Mouse (Mus musculus): ENCODE data around the gene Hoxd4. TPM values are rescaled to one million over a fixed set of nuclear protein-coding genes. Genes with fewer than 3 reads are reported as not detected.

Gene Hoxd4
- polyA plus RNA-seq, 1 experiment from 2014 or later = not detected

DNA sequence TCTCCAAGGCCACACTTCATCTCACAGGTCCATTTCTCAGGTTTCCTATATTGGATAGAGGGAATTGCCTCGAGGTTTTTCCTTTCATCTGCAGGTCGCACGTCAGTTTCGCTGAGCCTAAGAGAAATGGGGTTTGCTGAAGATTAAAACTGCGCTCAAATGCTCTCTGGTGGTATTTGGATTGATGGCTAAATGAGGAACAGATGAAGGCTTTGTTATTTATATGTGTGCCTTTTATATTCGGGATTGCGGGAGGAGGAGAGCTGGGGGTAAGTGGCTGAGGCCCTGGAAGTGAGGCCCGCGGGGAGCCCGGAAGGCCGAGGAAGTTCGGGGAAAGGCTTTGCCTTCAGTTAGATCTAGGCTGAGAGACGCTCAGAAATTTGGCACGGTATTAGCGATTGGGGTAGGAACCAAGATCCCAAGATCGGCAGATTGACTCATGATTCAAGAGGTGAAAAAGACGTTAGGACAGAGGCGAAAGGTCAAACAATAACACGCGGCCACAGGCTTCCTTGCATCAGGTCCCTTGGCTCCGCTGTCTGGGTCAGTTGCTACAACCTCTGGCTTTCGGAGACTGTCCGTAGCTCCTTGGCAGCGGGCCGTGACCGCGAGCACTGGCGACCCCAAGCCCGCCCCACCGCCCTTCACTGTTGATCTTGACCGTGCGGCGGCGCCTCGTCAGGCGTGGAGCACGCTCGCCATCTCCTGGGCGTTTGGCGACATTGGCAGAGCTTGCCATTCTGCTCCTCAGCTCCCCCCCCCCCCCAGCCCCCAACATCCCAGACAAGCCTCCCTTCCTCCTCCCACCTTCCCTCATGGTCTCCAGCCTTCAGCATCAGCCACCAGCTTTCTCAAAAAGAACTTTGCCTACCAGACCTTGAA lies 39.0 kb upstream of the Hoxd4 start:
- no peak overlapping the region for H3K27ac ChIP-seq (replicated peaks)
- peaks cover 99% of the 10 kb centered on the region for H3K27me3 ChIP-seq (replicated peaks)
- H3K36me3 ChIP-seq = no peaks in the 10 kb centered on the region
- H3K9ac ChIP-seq = peak overlapping the region; percentile 47; the same call in 1 of the 2 replicates
- ATAC-seq (ENCODE audit: extremely low read depth, insufficient number of reproducible peaks, low FRiP score, low TSS enrichment) = no peak
- H3K4me3 ChIP-seq = peak overlapping the region; percentile 49
- WGBS = 2% methylated on average over 40 of the region's 40 CpGs
- H3K9me3 ChIP-seq = no peaks in the 10 kb centered on the region
- H3K4me2 ChIP-seq = peak overlapping the region; percentile 74
- peaks cover 15% of the 10 kb centered on the region for H3K4me1 ChIP-seq

GRCm38 (mm10) chr2:74673835-74674425 lies 37.8 kb upstream of the Hoxd4 start:
- Histone ChIP-seq H3K4me1 (peaks cover 5% of the 10 kb centered on the region; the same call in 1 of the 2 replicates), H3K4me2 (no peak overlapping the region), H3K27me3 (replicated peaks) (peaks cover 99% of the 10 kb centered on the region), H3K9ac (no peak overlapping the region), H3K27ac (replicated peaks) (no peak overlapping the region), H3K4me3 (no peak overlapping the region), H3K36me3 (no peaks in the 10 kb centered on the region), H3K9me3 (no peaks in the 10 kb centered on the region)
- 2% methylated on average over 24 of the region's 24 CpGs for WGBS
- ATAC-seq (ENCODE audit: extremely low read depth, insufficient number of reproducible peaks, low FRiP score, low TSS enrichment) = no peak

DNA sequence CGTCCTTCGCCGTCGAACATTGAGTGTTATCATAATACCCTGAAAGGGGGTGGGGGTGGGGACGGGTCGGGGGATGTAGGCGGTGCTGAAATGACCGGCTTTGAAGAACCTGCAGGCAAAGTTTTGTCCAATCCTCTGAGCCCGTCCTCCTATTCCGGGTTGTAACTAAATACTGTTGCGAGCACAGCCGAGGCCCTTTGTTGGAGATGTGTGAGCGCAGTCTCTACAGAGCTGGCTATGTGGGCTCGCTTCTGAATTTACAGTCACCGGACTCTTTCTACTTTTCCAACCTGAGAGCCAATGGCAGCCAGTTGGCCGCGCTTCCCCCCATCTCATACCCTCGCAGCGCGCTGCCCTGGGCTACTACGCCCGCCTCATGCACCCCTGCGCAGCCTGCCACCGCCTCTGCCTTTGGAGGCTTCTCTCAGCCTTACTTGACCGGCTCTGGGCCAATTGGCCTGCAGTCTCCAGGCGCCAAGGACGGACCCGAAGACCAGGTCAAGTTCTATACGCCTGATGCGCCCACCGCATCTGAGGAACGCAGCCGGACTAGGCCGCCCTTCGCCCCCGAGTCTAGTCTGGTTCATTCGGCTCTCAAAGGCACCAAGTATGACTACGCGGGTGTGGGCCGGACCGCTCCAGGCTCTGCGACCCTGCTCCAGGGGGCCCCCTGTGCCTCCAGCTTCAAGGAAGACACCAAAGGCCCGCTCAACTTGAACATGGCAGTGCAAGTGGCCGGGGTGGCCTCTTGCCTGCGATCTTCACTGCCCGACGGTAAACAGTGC lies 36.7 kb upstream of the Hoxd4 start, which contains the start of gene Hoxd12:
TSS of gene Hoxd12 (plus strand) at position 133 of the 785 bp plus-strand sequence.
- no peak within 1 kb of the TSS for H3K27ac ChIP-seq (replicated peaks)
- no peak for ATAC-seq (ENCODE audit: extremely low read depth, insufficient number of reproducible peaks, low FRiP score, low TSS enrichment)
- no peak within 1 kb of the TSS for H3K4me2 ChIP-seq
- H3K4me3 ChIP-seq = no peak within 1 kb of the TSS
- H3K36me3 ChIP-seq = no peaks in the 10 kb centered on the region
- no peaks in the 10 kb centered on the region for H3K9me3 ChIP-seq
- peaks cover 99% of the 10 kb centered on the region for H3K27me3 ChIP-seq (replicated peaks)
- H3K9ac ChIP-seq = no peak within 1 kb of the TSS
- peaks cover 13% of the 10 kb centered on the region for H3K4me1 ChIP-seq
- WGBS = 2% methylated on average over 47 of the region's 47 CpGs

DNA sequence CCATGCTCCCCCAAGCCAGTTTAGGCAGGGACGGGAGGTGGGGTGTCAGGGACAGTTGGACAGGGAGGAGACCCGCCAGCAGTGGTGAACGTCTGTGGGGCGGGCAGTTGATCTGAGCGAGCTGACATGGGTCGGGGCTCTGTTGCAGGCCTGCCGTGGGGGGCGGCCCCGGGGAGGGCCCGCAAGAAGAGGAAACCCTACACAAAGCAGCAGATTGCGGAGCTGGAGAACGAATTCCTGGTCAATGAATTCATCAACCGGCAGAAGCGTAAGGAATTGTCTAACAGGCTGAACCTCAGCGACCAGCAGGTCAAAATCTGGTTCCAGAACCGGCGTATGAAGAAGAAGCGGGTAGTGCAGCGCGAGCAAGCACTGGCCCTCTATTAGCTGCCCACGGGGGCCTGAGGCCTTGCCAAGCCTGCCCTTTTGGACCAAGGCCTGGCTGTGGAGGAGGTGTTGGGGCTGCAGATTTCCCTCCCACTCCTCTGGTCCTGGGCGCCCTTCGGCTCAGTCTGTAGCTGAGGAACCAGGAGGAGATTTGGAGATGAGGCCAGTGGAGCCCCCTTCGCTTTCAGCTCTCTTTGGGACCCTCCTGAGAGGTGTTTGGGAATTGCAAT lies 36.0 kb upstream of the Hoxd4 start:
- Histone ChIP-seq H3K9me3 (no peaks in the 10 kb centered on the region), H3K4me2 (no peak overlapping the region), H3K9ac (no peak overlapping the region), H3K36me3 (no peaks in the 10 kb centered on the region), H3K4me1 (peaks cover 13% of the 10 kb centered on the region), H3K4me3 (no peak overlapping the region), H3K27ac (replicated peaks) (no peak overlapping the region), H3K27me3 (replicated peaks) (peaks cover 100% of the 10 kb centered on the region)
- ATAC-seq (ENCODE audit: extremely low read depth, insufficient number of reproducible peaks, low FRiP score, low TSS enrichment) = no peak
- WGBS = 4% methylated on average over 24 of the region's 24 CpGs

DNA sequence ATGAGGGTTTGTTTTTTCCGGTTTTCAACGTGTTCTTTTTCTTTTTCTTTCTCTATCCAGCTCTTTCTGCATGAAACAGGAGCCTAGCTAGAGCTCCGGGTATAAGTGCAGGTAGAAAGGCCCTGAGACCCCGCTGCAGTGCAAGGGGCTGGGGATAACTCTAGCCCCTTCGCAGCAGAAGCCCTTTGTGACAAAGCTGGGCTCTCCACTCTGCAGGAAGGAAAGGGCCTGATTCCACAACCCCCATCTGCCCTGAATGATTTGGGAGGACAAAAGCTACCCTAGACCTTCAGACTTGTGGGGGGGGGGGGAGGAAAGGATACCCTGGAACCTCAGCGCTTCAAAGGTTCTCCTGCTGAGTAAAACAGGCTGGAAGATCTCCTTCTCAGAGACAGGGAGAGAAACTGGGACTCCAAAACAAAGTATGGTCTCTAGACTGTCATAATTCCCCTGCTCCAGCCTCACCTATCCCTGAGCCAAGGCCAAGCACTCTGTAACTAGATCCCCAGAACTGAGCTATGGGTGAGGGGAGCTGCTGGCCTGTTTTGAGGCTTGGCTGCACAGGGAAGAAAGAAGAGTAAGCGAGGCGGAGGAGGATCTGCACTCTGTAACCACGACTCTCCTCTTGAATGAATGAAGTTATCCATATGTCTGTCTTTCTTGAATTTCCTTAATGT lies 35.2 kb upstream of the Hoxd4 start:
- ATAC-seq (ENCODE audit: extremely low read depth, insufficient number of reproducible peaks, low FRiP score, low TSS enrichment) = no peak
- Histone ChIP-seq H3K36me3 (no peaks in the 10 kb centered on the region), H3K9me3 (no peaks in the 10 kb centered on the region), H3K27me3 (replicated peaks) (peaks cover 100% of the 10 kb centered on the region), H3K9ac (no peak overlapping the region), H3K4me3 (no peak overlapping the region), H3K4me1 (peaks cover 13% of the 10 kb centered on the region), H3K4me2 (no peak overlapping the region), H3K27ac (replicated peaks) (no peak overlapping the region)
- 3% methylated on average over 9 of the region's 9 CpGs for WGBS

DNA sequence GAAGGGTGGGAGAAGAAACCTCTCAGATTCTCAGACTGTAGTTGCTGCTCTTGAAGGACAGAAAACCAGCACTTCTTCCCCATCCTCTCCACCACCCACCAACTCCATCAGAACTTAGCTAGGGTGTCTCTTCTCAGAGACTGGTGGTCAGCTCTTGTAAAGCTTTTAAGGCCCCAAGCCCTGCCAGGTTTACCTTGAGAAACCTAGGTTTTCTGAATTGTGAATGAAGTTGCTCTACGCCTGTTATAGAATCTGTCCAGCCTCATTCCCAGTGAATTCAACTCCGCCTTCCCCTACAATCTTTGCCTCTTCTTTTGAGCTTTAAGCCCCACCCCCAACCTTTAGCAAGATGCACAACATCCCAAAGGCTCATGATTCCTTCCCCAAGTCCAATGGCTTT lies 34.6 kb upstream of the Hoxd4 start:
- H3K9ac ChIP-seq = no peak overlapping the region
- H3K27ac ChIP-seq (replicated peaks) = no peak overlapping the region
- peaks cover 18% of the 10 kb centered on the region for H3K4me1 ChIP-seq
- H3K9me3 ChIP-seq = no peaks in the 10 kb centered on the region
- no peak overlapping the region for H3K4me3 ChIP-seq
- H3K4me2 ChIP-seq = no peak overlapping the region
- 16% methylated on average over 2 of the region's 2 CpGs for WGBS
- ATAC-seq (ENCODE audit: extremely low read depth, insufficient number of reproducible peaks, low FRiP score, low TSS enrichment) = no peak
- H3K36me3 ChIP-seq = no peaks in the 10 kb centered on the region
- H3K27me3 ChIP-seq (replicated peaks) = peaks cover 100% of the 10 kb centered on the region

DNA sequence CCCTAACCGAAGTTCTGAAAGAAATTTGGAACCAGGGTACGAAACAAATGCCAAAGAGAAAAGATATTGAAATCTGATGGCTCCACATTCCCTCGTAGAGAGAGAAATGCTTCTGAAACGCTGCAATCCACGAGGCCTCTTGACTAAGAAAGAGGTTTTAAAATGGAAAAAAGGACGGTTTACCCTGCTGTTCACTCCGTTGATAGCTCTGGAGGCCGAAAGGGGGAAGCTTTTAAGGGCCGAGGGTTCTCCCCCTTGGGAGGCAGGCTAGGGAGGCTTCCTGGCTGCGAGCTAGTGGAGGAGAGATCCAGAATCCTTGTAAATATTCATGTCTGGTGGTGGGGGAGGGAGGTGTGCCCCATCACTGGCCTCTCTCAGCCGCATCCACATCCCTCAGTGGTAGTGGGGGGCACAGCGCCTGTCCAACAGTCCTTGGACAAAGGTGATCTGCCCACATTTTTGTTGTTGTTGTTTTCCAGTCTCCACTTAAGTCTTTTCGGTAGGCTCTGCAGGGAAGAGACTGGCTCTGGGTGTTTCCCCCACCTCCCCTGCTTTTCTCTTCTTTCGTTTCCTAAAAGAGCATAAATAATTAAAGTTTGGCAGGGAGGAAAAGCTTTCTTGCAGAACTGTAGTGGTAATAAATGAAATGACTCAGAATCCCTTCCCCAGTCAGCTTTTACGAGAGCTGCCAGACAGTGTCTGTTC lies 32.7 kb upstream of the Hoxd4 start, which contains the start of gene Hoxd11:
TSS of gene Hoxd11 (plus strand) at position 667 of the 705 bp plus-strand sequence.
- H3K4me2 ChIP-seq = peak within 1 kb of the TSS; percentile 17; the same call in 1 of the 2 replicates
- no peak within 1 kb of the TSS for H3K9ac ChIP-seq
- peak within 1 kb of the TSS; percentile 10; the same call in 1 of the 2 replicates for H3K4me3 ChIP-seq
- H3K9me3 ChIP-seq = no peaks in the 10 kb centered on the region
- peaks cover 100% of the 10 kb centered on the region for H3K27me3 ChIP-seq (replicated peaks)
- no peaks in the 10 kb centered on the region for H3K36me3 ChIP-seq
- H3K27ac ChIP-seq (replicated peaks) = no peak within 1 kb of the TSS
- no peak for ATAC-seq (ENCODE audit: extremely low read depth, insufficient number of reproducible peaks, low FRiP score, low TSS enrichment)
- WGBS = 2% methylated on average over 15 of the region's 15 CpGs
- H3K4me1 ChIP-seq = peaks cover 22% of the 10 kb centered on the region

- Histone ChIP-seq H3K9me3 (no peaks in the 10 kb centered on the region), H3K36me3 (no peaks in the 10 kb centered on the region)
Observed at GRCm38 (mm10) chr2:74679596-74679971, 32.1 kb upstream of the Hoxd4 start.

GRCm38 (mm10) chr2:74679980-74680379 lies 31.7 kb upstream of the Hoxd4 start:
- ATAC-seq (ENCODE audit: extremely low read depth, insufficient number of reproducible peaks, low FRiP score, low TSS enrichment) = no peak
- H3K4me3 ChIP-seq = peak overlapping the region; percentile 10; the same call in 1 of the 2 replicates
- peaks cover 22% of the 10 kb centered on the region for H3K4me1 ChIP-seq
- WGBS = 1% methylated on average over 23 of the region's 23 CpGs
- no peak overlapping the region for H3K9ac ChIP-seq
- no peaks in the 10 kb centered on the region for H3K9me3 ChIP-seq
- H3K27ac ChIP-seq (replicated peaks) = no peak overlapping the region
- H3K36me3 ChIP-seq = no peaks in the 10 kb centered on the region
- peaks cover 100% of the 10 kb centered on the region for H3K27me3 ChIP-seq (replicated peaks)
- peak overlapping the region; percentile 17; the same call in 1 of the 2 replicates for H3K4me2 ChIP-seq

More at GRCm38 (mm10) chr2:74679596-74679971, 32.1 kb upstream of the Hoxd4 start:
- H3K4me1 ChIP-seq = peaks cover 22% of the 10 kb centered on the region
- peaks cover 100% of the 10 kb centered on the region for H3K27me3 ChIP-seq (replicated peaks)
- under 1% methylated on average over 26 of the region's 26 CpGs for WGBS
- no peak overlapping the region for H3K9ac ChIP-seq
- H3K27ac ChIP-seq (replicated peaks) = no peak overlapping the region
- peak overlapping the region; percentile 10; the same call in 1 of the 2 replicates for H3K4me3 ChIP-seq
- H3K4me2 ChIP-seq = peak overlapping the region; percentile 17; the same call in 1 of the 2 replicates
- ATAC-seq (ENCODE audit: extremely low read depth, insufficient number of reproducible peaks, low FRiP score, low TSS enrichment) = no peak
